Mouse (Mus musculus) forebrain, embryonic 12.5 days (tissue): Measurements from ENCODE around the gene Ppp1r37. TPM values are rescaled to one million over a fixed set of nuclear protein-coding genes. Genes with fewer than 3 reads are reported as not detected.

ENCODE experiments used
- ATAC-seq: fragments of 200-750 bp; cut with Nextera tagmentation; 2 replicates; pipeline ENCODE4 v1.8.0; 2017; ENCODE audit warnings: moderate TSS enrichment; ENCODE audit not compliant: low FRiP score
- H3K27ac ChIP-seq: fragments of 300-500 bp; sonication (generic); 2 replicates; pipeline ENCODE4 v1.5.1; 2016; ENCODE audit warnings: mild to moderate bottlenecking
- H3K27me3 ChIP-seq: fragments of 300-500 bp; sonication (generic); 2 replicates; pipeline ENCODE4 v1.6.1; 2016; ENCODE audit warnings: mild to moderate bottlenecking
- H3K36me3 ChIP-seq: fragments of 300-500 bp; sonication (generic); replicated peaks from 2 replicates; pipeline ENCODE4 v1.6.1; 2016; ENCODE audit warnings: mild to moderate bottlenecking
- H3K4me1 ChIP-seq: fragments of 300-500 bp; sonication (generic); 2 replicates; pipeline ENCODE4 v1.6.1; 2016
- H3K4me2 ChIP-seq: fragments of 300-500 bp; sonication (generic); 2 replicates; pipeline ENCODE4 v1.6.1; 2016; ENCODE audit warnings: mild to moderate bottlenecking, moderate library complexity
- H3K4me3 ChIP-seq: fragments of 300-500 bp; sonication (generic); replicated peaks from 2 replicates; pipeline ENCODE4 v1.5.1; 2016; ENCODE audit warnings: mild to moderate bottlenecking
- H3K9ac ChIP-seq: fragments of 300-500 bp; sonication (generic); 2 replicates; pipeline ENCODE4 v1.6.1; 2016; ENCODE audit warnings: mild to moderate bottlenecking
- H3K9me3 ChIP-seq: fragments of 300-500 bp; sonication (generic); 2 replicates; pipeline ENCODE4 v1.6.1; 2016
- WGBS: fragments of 180-500 bp; shearing (Covaris S2); methylation state at CpG from one replicate; pipeline ENCODE4 v1.1.7; 2016; 5-methylcytosine and 5-hydroxymethylcytosine counted together
- polyA plus RNA-seq: library from polyadenylated mRNA; unstranded; fragments of >200 nt; fragmentation: Nextera tagmentation; extraction: Ambion mirVana; gene quantifications from 2 replicates; pipeline ENCODE4 v1.2.1, GENCODE M21; 2016

Ppp1r37 gene
- polyA plus RNA-seq, 1 experiment from 2014 or later, result 35.4 TPM

DNA sequence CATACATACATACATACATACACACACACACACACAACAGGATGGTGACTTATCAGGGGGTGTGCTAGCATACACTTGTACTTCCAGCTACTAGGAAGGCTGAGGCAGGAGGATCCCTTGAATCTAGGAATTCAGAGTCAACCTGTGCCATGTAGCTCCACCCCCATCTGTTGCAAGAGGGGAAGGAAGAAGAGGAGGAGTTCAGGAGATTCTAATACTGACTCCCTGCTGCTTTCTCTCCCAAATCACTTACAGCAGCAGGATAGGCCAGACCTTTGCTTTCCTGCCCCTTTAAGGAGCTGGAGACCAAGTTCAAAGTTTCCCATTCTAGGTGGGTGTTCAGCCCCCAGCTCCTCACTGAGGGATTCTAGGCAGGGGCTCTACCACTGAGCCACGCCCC is 77.4 kb downstream of the Ppp1r37 start:
- Histone ChIP-seq H3K36me3 (no peaks in the 10 kb centered on the region), H3K4me3 (no peak overlapping the region), H3K27me3 (peaks cover 52% of the 10 kb centered on the region), H3K4me1 (peaks cover 4% of the 10 kb centered on the region; the same call in 1 of the 2 replicates), H3K9me3 (no peaks in the 10 kb centered on the region), H3K27ac (no peak overlapping the region), H3K9ac (no peak overlapping the region), H3K4me2 (no peak overlapping the region)
- WGBS, result 100% methylated on average over 1 of the region's 1 CpGs
- no peak for ATAC-seq

DNA sequence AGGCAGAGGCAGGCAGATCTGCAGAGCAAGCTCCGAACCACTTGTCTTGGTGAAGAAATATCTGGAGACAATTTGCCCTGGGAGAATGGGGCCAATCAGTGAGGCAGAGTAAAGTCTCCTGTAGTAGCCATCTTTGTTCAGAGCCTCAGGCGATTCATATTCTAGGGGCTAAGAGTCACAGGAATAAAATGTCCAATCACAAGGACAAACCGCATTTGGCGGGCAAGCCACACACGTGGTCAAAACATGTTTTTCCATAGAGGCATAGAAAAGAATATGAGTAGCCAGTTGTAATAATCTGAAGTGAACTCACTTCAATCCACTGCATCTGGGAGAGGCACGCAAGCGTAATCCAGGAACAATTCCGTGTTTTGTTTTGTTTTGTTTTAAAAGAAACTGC is 79.6 kb downstream of the Ppp1r37 start:
- 84% methylated on average over 8 of the region's 8 CpGs for WGBS
- H3K9me3 ChIP-seq, result no peaks in the 10 kb centered on the region

More for the DNA sequence above, 79.6 kb downstream of the Ppp1r37 start:
- H3K36me3 ChIP-seq, result no peaks in the 10 kb centered on the region
- H3K4me3 ChIP-seq, result no peak overlapping the region
- H3K9ac ChIP-seq, result no peak overlapping the region
- no peak overlapping the region for H3K27ac ChIP-seq
- H3K4me2 ChIP-seq, result no peak overlapping the region
- peaks cover 43% of the 10 kb centered on the region for H3K27me3 ChIP-seq
- ATAC-seq, result no peak
- no peaks in the 10 kb centered on the region for H3K4me1 ChIP-seq

Other genes with a start within 250 kb of the Ppp1r37 start
- gene Ercc1, start 218.3 kb downstream of the Ppp1r37 start, polyA plus RNA-seq, result 89.7 and 100 TPM in 2 replicates
- gene Cd3eap, start 203.6 kb downstream of the Ppp1r37 start, polyA plus RNA-seq, result 24.7 and 24.8 TPM in 2 replicates
- gene Ppp1r13l, start 203.3 kb downstream of the Ppp1r37 start, polyA plus RNA-seq, result 4.8 and 5.3 TPM in 2 replicates
- gene Ercc2, start 181.1 kb downstream of the Ppp1r37 start, polyA plus RNA-seq, result 23.3 and 23.7 TPM in 2 replicates
- gene Klc3, start 159.0 kb downstream of the Ppp1r37 start, polyA plus RNA-seq, result 2.8 and 5.4 TPM in 2 replicates
- gene Ckm, start 158.3 kb downstream of the Ppp1r37 start, polyA plus RNA-seq, result not detected in 2 replicates
- 14.0 and 14.3 TPM in 2 replicates for gene Mark4, start 104.3 kb downstream of the Ppp1r37 start, polyA plus RNA-seq
- gene Exoc3l2, start 99.7 kb downstream of the Ppp1r37 start, polyA plus RNA-seq, result 0.51 and 0.69 TPM in 2 replicates
- 3.5 and 3.9 TPM in 2 replicates for gene Bloc1s3, start 54.7 kb downstream of the Ppp1r37 start, polyA plus RNA-seq
- gene Trappc6a, start 54.7 kb downstream of the Ppp1r37 start, polyA plus RNA-seq, result 43.6 and 47.5 TPM in 2 replicates
- 0.17 TPM in 1 of 2 replicates, not detected in the other for gene Nkpd1, start 45.2 kb downstream of the Ppp1r37 start, polyA plus RNA-seq
- gene Zfp296, start 14.2 kb upstream of the Ppp1r37 start, polyA plus RNA-seq, result 0.18 and 0.34 TPM in 2 replicates
- gene Gemin7, start 14.5 kb upstream of the Ppp1r37 start, polyA plus RNA-seq, result 120 and 125 TPM in 2 replicates
- gene Clasrp, start 41.4 kb upstream of the Ppp1r37 start, polyA plus RNA-seq, result 66.3 and 67.6 TPM in 2 replicates
- 3.3 and 3.6 TPM in 2 replicates for gene Relb, start 66.4 kb upstream of the Ppp1r37 start, polyA plus RNA-seq
- gene Clptm1, start 102.0 kb upstream of the Ppp1r37 start, polyA plus RNA-seq, result 85.6 and 87.6 TPM in 2 replicates
- gene Apoc2, start 114.9 kb upstream of the Ppp1r37 start, polyA plus RNA-seq, result not detected in 2 replicates
- not detected in 2 replicates for gene Gm44805, start 118.3 kb upstream of the Ppp1r37 start, polyA plus RNA-seq
- not detected in 2 replicates for gene Apoc4, start 118.4 kb upstream of the Ppp1r37 start, polyA plus RNA-seq
- 0.73 and 1.2 TPM in 2 replicates for gene Apoc1, start 129.6 kb upstream of the Ppp1r37 start, polyA plus RNA-seq
- 115 and 128 TPM in 2 replicates for gene Apoe, start 136.1 kb upstream of the Ppp1r37 start, polyA plus RNA-seq
- gene Tomm40, start 152.4 kb upstream of the Ppp1r37 start, polyA plus RNA-seq, result 136 and 149 TPM in 2 replicates
- 45.9 and 47.3 TPM in 2 replicates for gene Nectin2, start 187.4 kb upstream of the Ppp1r37 start, polyA plus RNA-seq
- 8.9 and 10.9 TPM in 2 replicates for gene Bcam, start 207.9 kb upstream of the Ppp1r37 start, polyA plus RNA-seq
- gene Cblc, start 233.7 kb upstream of the Ppp1r37 start, polyA plus RNA-seq, result 0.47 and 0.56 TPM in 2 replicates